Mouse (Mus musculus) midbrain, embryonic 16.5 days (tissue): Measurements from ENCODE around the gene Cdk12. TPM values are rescaled to one million over a fixed set of nuclear protein-coding genes. Genes with fewer than 3 reads are reported as not detected.
A peak's percentile ranks its signal among the peaks of the same experiment; 100 is the strongest.
"Not testable (repeated sequence)": the region's sequence is repeated elsewhere in the genome, so short reads cannot be mapped to it uniquely, and the experiment has no call there.

Experiments used
- ATAC-seq: fragments of 200-750 bp; cut with Nextera tagmentation; 2 replicates; pipeline ENCODE4 v1.8.0; 2017; ENCODE audit warnings: moderate TSS enrichment
- H3K27ac ChIP-seq: fragments of 300-500 bp; sonication (generic); 2 replicates; pipeline ENCODE4 v1.5.1; 2014; ENCODE audit warnings: mild to moderate bottlenecking, low read length, mixed read lengths
- H3K27me3 ChIP-seq: fragments of 300-500 bp; sonication (generic); 2 replicates; pipeline ENCODE4 v1.6.1; 2014; ENCODE audit warnings: low read depth, low read length, mixed read lengths; ENCODE audit not compliant: control insufficient read depth, insufficient read depth
- H3K36me3 ChIP-seq: fragments of 300-500 bp; sonication (generic); 2 replicates; pipeline ENCODE4 v1.6.1; 2014; ENCODE audit warnings: mild to moderate bottlenecking, low read length, moderate library complexity, mixed read lengths; ENCODE audit not compliant: control insufficient read depth, insufficient read depth
- H3K4me1 ChIP-seq: fragments of 300-500 bp; sonication (generic); 2 replicates; pipeline ENCODE4 v1.6.1; 2014; ENCODE audit warnings: mild to moderate bottlenecking, low read length, mixed read lengths; ENCODE audit not compliant: control insufficient read depth, insufficient read depth
- H3K4me2 ChIP-seq: fragments of 300-500 bp; sonication (generic); 2 replicates; pipeline ENCODE4 v1.6.1; 2014; ENCODE audit warnings: mild to moderate bottlenecking, low read length, mixed read lengths
- H3K4me3 ChIP-seq: fragments of 300-500 bp; sonication (generic); 2 replicates; pipeline ENCODE4 v1.5.1; 2014; ENCODE audit warnings: low read depth, mild to moderate bottlenecking, low read length, moderate library complexity, mixed read lengths
- H3K9ac ChIP-seq: fragments of 300-500 bp; sonication (generic); 2 replicates; pipeline ENCODE4 v1.6.1; 2014; ENCODE audit warnings: low read depth, low read length, mixed read lengths
- H3K9me3 ChIP-seq: fragments of 300-500 bp; sonication (generic); replicated peaks from 2 replicates; pipeline ENCODE4 v1.6.1; 2014; ENCODE audit warnings: mild to moderate bottlenecking, low read length, mixed read lengths; ENCODE audit not compliant: control insufficient read depth, poor library complexity, severe bottlenecking
- WGBS: fragments of 180-500 bp; shearing (Covaris S2); extraction: QIAGEN DNeasy Blood & Tissue Kit; methylation state at CpG from one replicate; pipeline ENCODE4 v1.1.7; 2014; 5-methylcytosine and 5-hydroxymethylcytosine counted together
- polyA plus RNA-seq: library from polyadenylated mRNA; unstranded; fragments of >200 nt; fragmentation: Nextera tagmentation; extraction: Ambion mirVana; gene quantifications from 2 replicates; pipeline ENCODE4 v1.2.1, GENCODE M21; 2015

Cdk12 gene
- polyA plus RNA-seq, result 6.9 and 8.3 TPM in 2 replicates

DNA sequence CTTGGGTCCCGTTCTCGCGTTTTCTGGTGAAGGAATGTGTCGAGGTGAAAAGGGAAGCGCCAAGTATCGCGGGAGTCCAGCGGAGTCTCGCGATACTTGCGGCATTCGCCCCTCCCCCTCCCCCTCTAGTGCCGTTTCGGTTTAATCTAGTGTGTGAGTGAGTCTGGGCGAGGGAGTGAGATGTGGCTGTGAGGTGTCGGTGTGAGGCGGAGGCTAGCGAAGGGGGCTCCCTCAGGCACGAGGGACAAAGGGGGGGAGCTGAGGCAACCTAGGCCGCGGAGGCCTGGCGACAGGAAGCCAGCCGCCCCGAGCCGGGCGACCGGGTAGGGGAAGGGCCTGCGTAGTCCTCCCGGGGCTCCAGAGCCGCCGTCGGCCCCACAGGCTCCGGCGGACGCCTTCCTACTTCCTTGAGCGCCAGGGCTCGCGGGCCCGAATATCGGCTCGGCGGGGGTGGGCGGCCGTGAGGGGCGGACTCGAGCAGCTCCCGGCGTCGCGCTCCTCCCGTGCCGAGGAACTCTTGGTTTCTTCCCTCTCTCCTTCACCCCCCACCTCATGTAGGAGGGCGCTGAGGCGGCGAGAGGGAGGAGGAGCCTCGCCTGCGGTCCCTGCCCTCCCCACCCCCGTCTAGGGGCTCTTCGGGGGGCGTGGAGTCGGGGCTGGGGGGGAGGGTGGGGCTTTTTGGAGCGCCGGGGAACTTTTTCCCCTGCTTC is at the start of gene Cdk12:
Gene Cdk12 (plus strand): TSS at position 419 of the 710 bp plus-strand sequence.
- peak; percentile 95 for ATAC-seq
- Histone ChIP-seq H3K36me3 (no peaks in the 10 kb centered on the region), H3K4me1 (peaks cover 22% of the 10 kb centered on the region), H3K4me3 (peak within 1 kb of the TSS; percentile 97), H3K27me3 (no peaks in the 10 kb centered on the region), H3K27ac (peak within 1 kb of the TSS; percentile 99), H3K9ac (peak within 1 kb of the TSS; percentile 99), H3K9me3 (no peaks in the 10 kb centered on the region), H3K4me2 (peak within 1 kb of the TSS; percentile 84)
- WGBS, result 0% methylated on average over 42 of the region's 63 CpGs

DNA sequence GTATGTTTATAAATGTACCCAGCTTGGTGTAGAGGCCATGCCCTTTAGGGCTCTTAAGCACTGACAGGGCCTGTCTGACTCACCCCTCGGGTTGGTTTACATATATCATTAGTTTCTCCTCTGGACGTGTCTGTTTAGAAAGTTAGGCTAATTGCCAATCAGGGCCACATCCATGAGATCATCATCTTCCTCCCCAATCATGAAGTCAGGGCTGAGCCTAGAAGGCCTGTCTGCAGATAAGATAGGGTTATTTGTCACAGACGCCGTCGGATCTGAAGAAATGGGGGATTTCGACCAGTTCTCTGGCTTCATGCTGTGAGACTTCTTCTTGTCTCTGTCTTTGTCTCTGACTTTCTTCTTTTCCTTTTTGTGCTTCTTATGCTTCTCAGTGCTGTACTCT is 47.8 kb upstream of the Cdk12 start:
- Histone ChIP-seq H3K36me3 (peaks cover 34% of the 10 kb centered on the region), H3K27me3 (no peaks in the 10 kb centered on the region), H3K4me3 (no peak overlapping the region), H3K4me1 (no peaks in the 10 kb centered on the region), H3K9ac (no peak overlapping the region), H3K27ac (no peak overlapping the region), H3K9me3 (no peaks in the 10 kb centered on the region), H3K4me2 (no peak overlapping the region)
- no peak for ATAC-seq
- WGBS, result 86% methylated on average over 6 of the region's 6 CpGs

DNA sequence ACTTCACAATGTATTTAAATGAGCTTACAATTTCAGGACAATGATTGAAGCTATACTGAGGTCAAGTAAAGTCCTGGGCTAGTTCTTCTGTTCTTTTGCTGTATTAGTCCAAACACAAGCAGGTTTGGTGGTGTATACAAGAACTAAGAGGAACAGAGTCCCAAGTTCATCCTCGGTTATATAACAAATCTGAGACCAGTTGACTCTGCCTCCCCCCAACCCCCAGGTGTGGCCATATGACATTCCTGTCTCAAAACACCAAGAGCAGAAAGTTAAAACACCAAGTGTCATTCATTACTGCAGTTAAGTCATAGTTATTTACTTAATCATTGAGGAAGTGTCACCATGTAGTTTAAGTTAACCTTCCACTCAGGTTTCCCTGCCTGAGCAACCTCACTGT is 34.5 kb upstream of the Cdk12 start:
- no peaks in the 10 kb centered on the region for H3K9me3 ChIP-seq
- no peak overlapping the region for H3K9ac ChIP-seq
- no peak overlapping the region for H3K4me2 ChIP-seq
- 84% methylated on average over 1 of the region's 1 CpGs for WGBS
- no peaks in the 10 kb centered on the region for H3K27me3 ChIP-seq
- no peaks in the 10 kb centered on the region for H3K4me1 ChIP-seq
- no peak overlapping the region for H3K27ac ChIP-seq
- peaks cover 33% of the 10 kb centered on the region for H3K36me3 ChIP-seq
- ATAC-seq, result no peak
- no peak overlapping the region for H3K4me3 ChIP-seq

DNA sequence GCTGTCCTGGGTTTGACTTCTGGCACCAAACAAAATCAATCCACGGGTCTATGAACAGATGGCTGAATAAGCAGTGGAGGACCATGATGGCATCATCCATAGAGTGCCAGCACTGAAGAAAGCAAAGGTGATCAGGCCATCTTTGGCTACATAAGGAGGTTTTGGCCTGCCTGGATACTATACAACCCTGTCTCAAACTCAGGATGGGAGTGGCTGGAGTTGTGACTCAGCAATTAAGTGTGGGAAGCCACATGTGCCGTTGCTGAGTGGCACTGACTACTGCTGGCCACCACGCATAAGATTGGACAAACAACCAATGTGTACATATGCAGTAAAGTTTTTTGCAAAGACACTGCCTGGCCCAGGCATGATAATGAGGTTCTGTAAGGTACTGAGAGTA is 20.7 kb upstream of the Cdk12 start:
- not testable (repeated sequence) for H3K4me3 ChIP-seq, H3K27me3 ChIP-seq, H3K9ac ChIP-seq, H3K27ac ChIP-seq, H3K4me2 ChIP-seq, H3K4me1 ChIP-seq, H3K9me3 ChIP-seq, ATAC-seq
- WGBS, result 98% methylated on average over 3 of the region's 3 CpGs
- peaks cover 32% of the 10 kb centered on the region for H3K36me3 ChIP-seq

DNA sequence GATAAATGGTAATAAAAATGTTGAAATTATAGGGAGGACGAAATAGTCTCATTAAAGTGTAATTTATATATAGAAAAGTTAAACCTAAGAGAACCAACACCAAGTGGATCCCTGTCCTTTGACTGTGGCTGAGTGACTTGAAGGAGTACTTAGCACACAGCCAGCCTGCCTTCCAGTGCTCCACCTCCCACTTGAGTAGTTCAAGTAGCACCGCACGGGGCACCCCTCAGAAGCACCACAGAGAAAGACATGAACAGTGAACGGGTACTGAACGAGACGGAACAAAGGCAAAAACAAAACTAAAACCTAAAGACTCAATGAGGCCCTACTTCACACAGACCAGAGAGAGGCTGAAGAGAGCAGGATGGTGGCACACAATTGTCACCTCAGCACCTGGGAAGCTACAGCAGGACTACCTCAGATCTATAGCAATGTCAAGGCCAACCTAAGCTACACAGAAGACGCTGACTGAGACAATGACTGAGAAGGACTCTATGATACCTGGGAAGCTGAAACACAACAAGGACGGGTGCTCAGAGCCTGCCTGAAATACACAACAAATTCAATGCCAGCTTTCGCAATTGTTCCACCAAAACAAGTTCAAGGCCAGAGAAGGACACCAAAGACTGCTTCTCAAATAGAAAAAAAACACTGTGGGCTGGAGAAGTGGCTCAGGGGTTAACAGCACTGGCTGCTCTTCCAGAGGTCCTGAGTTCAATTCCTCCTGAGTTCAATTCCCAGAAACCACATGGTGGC is 15.0 kb upstream of the Cdk12 start:
- no peak for ATAC-seq
- H3K4me2 ChIP-seq, result no peak overlapping the region

DNA sequence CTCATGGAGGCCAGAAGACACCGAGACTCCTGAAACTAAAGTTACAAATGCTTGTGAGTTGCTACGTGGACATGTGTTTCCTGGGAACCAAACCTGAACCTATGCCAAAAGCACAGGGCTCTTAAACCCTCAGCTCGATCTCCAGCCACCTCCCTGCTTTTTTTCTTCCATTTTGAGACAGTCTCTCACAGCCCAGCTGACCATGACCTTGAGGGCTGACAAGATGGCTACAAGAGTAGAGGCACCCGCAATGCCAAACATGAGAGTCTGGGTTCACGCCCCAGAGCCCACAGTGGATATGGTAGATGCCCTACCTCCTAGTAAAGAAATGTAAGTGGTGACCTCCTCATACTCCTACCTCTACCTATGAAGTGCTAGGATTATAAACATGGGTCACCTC is 12.0 kb upstream of the Cdk12 start:
- no peak overlapping the region for H3K4me3 ChIP-seq
- 88% methylated on average over 5 of the region's 5 CpGs for WGBS
- H3K9ac ChIP-seq, result no peak overlapping the region
- H3K4me2 ChIP-seq, result no peak overlapping the region
- no peaks in the 10 kb centered on the region for H3K9me3 ChIP-seq
- H3K36me3 ChIP-seq, result peaks cover 10% of the 10 kb centered on the region; the same call in 1 of the 2 replicates
- H3K27ac ChIP-seq, result no peak overlapping the region
- ATAC-seq, result no peak
- H3K27me3 ChIP-seq, result no peaks in the 10 kb centered on the region
- H3K4me1 ChIP-seq, result peaks cover 15% of the 10 kb centered on the region

More for the DNA sequence above, 15.0 kb upstream of the Cdk12 start:
- H3K36me3 ChIP-seq, result peaks cover 23% of the 10 kb centered on the region
- no peaks in the 10 kb centered on the region for H3K27me3 ChIP-seq
- peaks cover 12% of the 10 kb centered on the region for H3K4me1 ChIP-seq
- WGBS, result 92% methylated on average over 9 of the region's 9 CpGs
- H3K9me3 ChIP-seq, result no peaks in the 10 kb centered on the region
- no peak overlapping the region for H3K27ac ChIP-seq
- no peak overlapping the region for H3K9ac ChIP-seq
- H3K4me3 ChIP-seq, result no peak overlapping the region

DNA sequence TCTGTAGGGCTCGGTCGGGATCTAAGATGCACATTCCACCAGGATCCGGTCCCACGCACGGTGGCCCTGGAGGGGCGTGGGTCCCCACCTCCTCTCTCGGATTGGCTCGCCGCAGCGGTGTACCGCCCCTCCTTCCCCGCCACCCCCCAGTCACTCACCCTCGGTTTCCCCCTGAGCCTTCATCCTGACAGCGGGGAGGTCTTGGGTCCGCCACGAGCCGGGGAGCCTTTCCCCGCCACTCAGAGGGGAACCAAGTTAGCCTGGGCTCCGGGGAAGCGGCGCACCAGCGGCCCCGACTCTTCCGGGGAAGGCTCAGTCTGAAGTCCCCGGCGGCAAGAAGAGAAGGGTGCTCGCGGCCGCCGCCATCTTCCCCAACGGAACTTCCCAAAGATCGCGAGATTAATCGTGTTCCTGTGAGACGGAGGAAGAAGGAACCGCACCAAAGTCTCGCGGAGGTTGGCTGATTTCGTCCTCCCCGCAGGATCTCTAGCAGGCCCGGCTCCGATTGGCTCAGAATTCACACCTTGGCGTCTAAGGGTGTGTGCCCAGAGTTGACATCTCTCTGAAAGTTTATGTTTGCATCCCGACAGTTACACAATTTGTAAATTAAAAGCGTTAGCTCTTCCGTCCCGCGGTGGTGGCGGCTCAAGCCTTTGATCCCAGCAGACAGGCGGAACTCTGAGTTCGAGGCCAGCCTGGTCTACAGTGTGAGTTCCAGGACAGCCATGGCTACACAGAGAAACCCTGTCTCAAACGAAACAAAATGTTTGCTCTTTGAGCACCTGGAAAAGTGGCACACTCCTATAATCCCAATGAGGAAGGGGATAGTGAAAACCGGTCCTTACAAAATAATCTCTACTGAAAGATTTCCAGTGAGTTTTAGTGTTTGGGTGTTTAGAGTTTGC is 9.7 kb upstream of the Cdk12 start, which contains the start of gene Med1:
Gene Med1 (minus strand): TSS at position 393 of the 905 bp plus-strand sequence.
- Histone ChIP-seq H3K27ac (peak within 1 kb of the TSS; percentile 92), H3K4me3 (peak within 1 kb of the TSS; percentile 87), H3K4me1 (peaks cover 15% of the 10 kb centered on the region), H3K4me2 (peak within 1 kb of the TSS; percentile 89), H3K9ac (peak within 1 kb of the TSS; percentile 93), H3K9me3 (no peaks in the 10 kb centered on the region), H3K27me3 (no peaks in the 10 kb centered on the region), H3K36me3 (no peaks in the 10 kb centered on the region)
- ATAC-seq, result peak; percentile 98
- under 1% methylated on average over 48 of the region's 53 CpGs for WGBS

DNA sequence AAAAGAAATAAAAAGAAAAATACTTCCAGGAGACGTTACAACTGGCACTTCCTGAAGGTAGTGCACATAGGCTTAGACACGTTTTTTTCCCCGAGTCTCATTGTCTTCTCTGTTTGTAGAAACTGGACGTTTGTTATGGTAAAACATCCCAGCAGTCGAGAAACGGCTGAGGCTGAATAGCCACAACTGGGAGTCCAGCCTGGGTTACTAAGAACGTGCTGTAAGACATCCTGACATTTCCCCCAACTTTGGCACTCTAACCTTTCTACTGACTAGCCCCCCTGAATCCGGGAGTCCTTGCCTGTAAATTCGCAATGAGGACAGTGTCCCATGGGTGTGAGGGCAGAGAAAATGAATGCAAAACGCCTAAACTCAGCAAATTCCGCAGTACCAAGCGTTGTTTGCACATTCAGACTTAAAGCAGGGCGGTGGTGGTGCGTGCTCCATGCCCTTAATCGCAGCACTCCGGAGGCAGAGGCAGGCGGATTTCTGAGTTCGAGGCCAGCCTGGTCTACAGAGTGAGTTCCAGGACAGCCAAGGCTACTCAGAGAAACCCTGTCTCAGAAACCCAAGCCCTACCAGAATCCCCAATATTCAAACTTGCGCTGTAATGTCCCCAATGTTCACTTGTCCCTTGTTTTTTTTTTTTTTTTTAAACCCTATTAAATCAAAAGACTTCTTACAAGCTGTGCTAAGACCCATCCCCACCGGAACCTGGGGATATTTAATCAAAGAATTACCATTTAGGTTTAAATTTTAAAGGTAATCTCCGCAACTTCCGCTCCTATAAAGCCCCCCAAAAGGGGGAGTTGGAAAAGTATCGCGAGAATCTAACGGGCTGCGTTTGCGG is 843 bp upstream of the Cdk12 start:
- Histone ChIP-seq H3K4me2 (peak overlapping the region; percentile 82), H3K36me3 (no peaks in the 10 kb centered on the region), H3K4me1 (peaks cover 18% of the 10 kb centered on the region), H3K9ac (peak overlapping the region; percentile 75), H3K4me3 (peak overlapping the region; percentile 97), H3K9me3 (no peaks in the 10 kb centered on the region), H3K27ac (peak overlapping the region; percentile 77), H3K27me3 (no peaks in the 10 kb centered on the region)
- peak; percentile 10; the same call in 1 of the 2 replicates for ATAC-seq
- under 1% methylated on average over 27 of the region's 27 CpGs for WGBS
